Mouse (Mus musculus): ENCODE measurements at regions not wholly inside any gene's neighbourhood (a gene's known extent, or its start where the extent isn't known, plus 50 kb on each side); places are given as distances from the start of the nearest gene placed in this dataset.

DNA sequence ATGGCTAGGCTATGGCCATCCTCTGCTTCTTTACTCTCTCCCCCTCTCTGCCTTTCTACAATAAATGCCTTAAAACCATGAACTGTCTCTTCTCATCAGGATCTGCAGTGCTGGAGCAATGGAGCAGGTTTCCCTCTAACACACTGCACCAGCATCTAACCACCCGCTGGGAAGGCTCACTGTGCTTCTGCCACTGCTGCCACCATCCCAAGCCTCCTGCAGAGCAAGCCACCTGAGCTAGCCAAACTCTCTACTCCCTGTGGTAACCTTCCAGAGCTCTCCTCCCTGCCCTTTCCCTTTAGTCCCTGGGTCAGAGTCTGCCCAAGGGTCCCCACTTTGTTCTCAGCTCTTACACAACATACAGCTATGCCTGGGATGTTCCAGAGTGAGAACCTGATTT lies 107.3 kb upstream of the 4933402E13Rik start:
- DNase-seq (ENCODE audit: extremely low read depth, insufficient read length, low spot score), result no peak

DNA sequence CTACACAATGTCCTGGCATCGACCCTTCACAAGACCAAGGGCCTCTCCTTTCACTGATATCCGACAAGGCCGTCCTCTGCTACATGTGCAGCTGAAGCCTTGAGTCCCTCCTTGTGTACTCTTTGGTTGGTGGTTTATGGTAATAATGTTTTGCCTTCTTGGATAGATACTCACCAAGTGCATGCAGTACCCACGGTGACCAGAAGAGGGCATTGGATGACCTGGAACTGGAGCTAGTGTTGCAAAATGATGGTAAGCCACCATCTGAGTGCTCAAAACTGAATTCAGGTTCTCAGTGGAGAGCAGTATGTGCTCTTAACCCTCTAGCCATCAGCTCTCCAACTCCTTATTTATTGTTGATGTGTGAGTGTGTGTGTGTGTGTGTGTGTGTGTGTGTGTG lies 103.2 kb upstream of the 4933402E13Rik start:
- peak; percentile 3 for DNase-seq (ENCODE audit: extremely low read depth, insufficient read length, low spot score)
